Mouse (Mus musculus): ENCODE measurements around the gene Gm17324. TPM values are rescaled to one million over a fixed set of nuclear protein-coding genes. Genes with fewer than 3 reads are reported as not detected.
A peak's percentile ranks its signal among the peaks of the same experiment; 100 is the strongest.
"Not testable (repeated sequence)": the region's sequence is repeated elsewhere in the genome, so short reads cannot be mapped to it uniquely, and the experiment has no call there.

The Gm17324 gene
- 0.76 and 1.7 TPM in 2 replicates for polyA plus RNA-seq (2015; fragmentation: Nextera tagmentation; extraction: Ambion mirVana)

DNA sequence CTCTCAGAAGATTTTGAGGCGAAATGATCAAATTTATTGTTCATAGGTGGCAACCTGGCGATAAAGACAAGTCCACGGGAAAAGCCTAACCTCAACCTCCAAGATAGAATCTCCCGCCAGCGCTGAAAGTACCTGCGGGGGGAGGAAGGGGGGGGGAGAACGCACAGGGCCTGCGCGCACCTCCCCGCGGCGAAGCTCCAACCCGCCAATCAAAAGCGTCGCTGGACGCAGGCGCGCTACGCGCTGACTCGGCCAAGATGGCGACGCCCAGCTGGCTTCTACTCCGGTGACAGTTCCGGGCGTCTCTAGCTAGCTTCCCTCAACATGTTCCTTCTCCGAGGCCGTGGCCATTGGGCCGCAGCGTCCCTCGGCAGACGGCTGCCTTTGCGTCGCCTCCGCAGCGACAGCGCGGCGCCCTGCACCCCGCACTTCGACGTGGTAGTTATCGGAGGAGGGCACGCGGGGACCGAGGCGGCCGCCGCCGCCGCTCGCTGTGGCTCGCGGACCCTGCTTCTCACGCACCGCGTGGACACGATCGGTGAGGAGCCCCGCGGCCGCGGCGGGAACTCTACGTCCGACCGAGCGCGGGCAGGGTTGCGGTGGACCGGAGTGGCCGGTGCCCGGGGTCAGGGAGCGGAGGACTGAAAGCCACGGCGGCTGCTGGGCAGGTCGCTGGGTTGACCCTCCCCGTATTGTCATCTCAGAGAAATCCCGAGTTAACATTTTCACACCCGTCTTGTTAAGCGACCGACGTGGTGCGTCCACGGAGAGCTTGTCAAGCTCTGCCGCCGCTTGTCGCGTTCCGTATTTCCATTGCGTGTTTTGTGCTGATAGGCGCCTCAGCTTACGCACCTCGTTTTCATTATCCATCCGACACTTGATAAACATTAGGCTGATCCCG, at the start of gene Gm17324, which contains the start of gene Mto1:
Gene Gm17324, minus strand, starts transcription at position 814 of the 901 bp plus-strand sequence.
Gene Mto1, plus strand, starts transcription at position 236 of the 901 bp plus-strand sequence.
- Histone ChIP-seq H3K36me3 (peaks cover 15% of the 10 kb centered on the region), H3K9ac (replicated peaks) (peak within 1 kb of the TSS; percentile 81), H3K27me3 (peaks cover 32% of the 10 kb centered on the region), H3K4me3 (peak within 1 kb of the TSS; percentile 79), H3K27ac (replicated peaks) (peak within 1 kb of the TSS; percentile 92), H3K4me1 (peaks cover 15% of the 10 kb centered on the region), H3K9me3 (no peaks in the 10 kb centered on the region), H3K4me2 (replicated peaks) (peak within 1 kb of the TSS; percentile 57)
- peak; percentile 96 for ATAC-seq (replicated peaks)
- WGBS = under 1% methylated on average over 94 of the region's 96 CpGs

DNA sequence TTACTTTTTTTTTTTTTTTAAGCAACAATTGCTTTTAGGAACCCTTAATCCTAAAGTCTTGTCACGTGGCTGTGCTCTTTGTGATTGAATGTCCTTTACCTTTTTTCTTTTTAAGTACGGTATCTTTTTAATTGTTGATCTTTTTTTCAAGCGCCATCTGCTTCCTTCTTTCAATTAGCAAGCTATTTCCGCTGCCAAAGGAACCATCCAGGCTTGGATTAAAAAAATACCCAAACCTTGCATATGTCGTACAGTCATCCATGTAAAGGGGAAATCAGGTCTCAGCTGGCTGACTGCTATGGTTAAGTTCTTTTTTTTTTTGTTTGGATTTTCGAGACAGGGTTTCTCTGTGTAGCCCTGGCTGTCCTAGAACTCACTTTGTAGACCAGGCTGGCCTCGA, 44.6 kb upstream of the Gm17324 start:
- 66% methylated on average over 7 of the region's 7 CpGs for WGBS
- Histone ChIP-seq H3K9ac (replicated peaks) (no peak overlapping the region), H3K27ac (replicated peaks) (0 out of 2 replicates have a peak overlapping the region, but pooled peaks have one; percentile 23), H3K4me2 (replicated peaks) (no peak overlapping the region), H3K9me3 (no peaks in the 10 kb centered on the region), H3K36me3 (no peaks in the 10 kb centered on the region), H3K27me3 (no peaks in the 10 kb centered on the region), H3K4me3 (no peak overlapping the region), H3K4me1 (peaks cover 10% of the 10 kb centered on the region)
- ATAC-seq (replicated peaks) = no peak

DNA sequence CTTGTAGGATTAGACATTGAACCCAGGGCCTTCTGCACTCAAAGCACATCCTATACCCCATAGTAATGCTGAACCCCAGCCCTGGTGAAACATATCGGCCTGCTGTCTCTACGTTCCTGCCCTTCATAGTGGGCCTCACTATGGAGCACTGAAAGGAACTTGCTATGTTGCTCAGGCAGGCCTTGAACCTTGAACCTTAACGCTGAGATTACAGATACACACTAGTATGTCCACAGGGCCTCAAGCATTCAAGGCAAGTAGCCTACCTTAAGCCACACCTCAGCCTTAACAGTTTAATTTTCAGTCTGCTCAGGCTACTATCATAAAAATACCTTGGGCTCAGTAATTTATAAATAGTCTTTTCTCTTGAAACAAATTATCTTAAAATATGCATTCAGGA, 43.7 kb upstream of the Gm17324 start:
- Histone ChIP-seq H3K4me2 (replicated peaks) (no peak overlapping the region), H3K9me3 (no peaks in the 10 kb centered on the region), H3K27me3 (no peaks in the 10 kb centered on the region), H3K9ac (replicated peaks) (no peak overlapping the region), H3K4me1 (peaks cover 10% of the 10 kb centered on the region), H3K27ac (replicated peaks) (no peak overlapping the region), H3K4me3 (no peak overlapping the region), H3K36me3 (no peaks in the 10 kb centered on the region)
- WGBS = 91% methylated on average over 3 of the region's 3 CpGs
- no peak for ATAC-seq (replicated peaks)

DNA sequence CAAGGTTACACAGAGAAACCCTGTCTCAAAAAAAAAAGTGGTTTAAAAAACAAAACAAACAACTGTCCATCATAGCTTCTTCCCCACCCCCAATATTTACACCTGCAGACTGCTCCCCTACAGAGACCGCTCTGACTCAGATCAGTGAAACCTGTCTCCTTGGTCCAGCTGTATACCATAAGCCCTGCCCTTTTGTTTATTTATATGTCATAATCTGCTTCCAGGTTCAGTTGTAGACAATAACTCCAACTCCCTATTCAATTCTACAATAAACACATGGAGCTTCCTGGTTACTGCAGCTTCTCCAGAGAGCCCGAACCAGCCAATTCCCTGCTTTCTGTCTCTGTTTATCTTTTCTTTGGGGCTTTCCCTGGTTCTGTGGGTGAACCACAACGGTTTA, 42.6 kb upstream of the Gm17324 start:
- 89% methylated on average over 3 of the region's 3 CpGs for WGBS
- H3K9me3 ChIP-seq = no peaks in the 10 kb centered on the region

DNA sequence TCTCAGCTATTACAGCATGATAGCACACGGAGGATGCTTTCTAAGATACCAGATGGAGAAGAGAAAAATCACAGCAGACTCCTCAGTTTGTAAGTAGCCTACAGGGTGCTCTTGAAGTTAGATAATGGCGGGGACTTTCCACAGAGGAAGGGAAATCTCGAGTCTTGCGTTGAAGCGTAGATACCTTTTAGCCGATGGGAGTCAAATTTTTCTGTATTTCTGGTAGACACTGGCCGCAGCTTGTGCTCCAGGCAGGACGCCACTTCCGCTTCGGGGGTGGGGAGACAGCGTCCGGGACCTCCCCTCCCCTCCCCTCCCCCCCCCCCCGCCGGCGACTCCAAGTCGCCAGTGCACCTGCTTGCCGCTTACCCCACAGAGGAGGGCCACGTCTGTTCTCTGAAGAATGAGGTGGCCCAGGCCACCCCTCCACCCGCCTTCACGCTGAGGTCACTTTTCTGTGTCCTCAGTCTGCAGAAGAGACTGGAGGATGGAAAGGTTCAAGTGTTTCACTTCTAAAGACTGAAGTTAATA, 40.4 kb upstream of the Gm17324 start, which contains the start of gene Eef1a1:
Gene Eef1a1, minus strand, starts transcription at position 262 of the 531 bp plus-strand sequence.
- Histone ChIP-seq H3K27ac (replicated peaks) (peak within 1 kb of the TSS; percentile 29; the same call in 1 of the 2 replicates), H3K4me1 (peaks cover 13% of the 10 kb centered on the region), H3K9ac (replicated peaks) (peak within 1 kb of the TSS; percentile 32), H3K9me3 (no peaks in the 10 kb centered on the region), H3K27me3 (no peaks in the 10 kb centered on the region), H3K4me3 (peak within 1 kb of the TSS; percentile 38), H3K4me2 (replicated peaks) (peak within 1 kb of the TSS; percentile 66), H3K36me3 (no peaks in the 10 kb centered on the region)
- peak; percentile 39; the same call in 1 of the 2 replicates for ATAC-seq (replicated peaks)
- WGBS = 2% methylated on average over 15 of the region's 20 CpGs

More for the DNA sequence above, 42.6 kb upstream of the Gm17324 start:
- Histone ChIP-seq H3K27me3 (no peaks in the 10 kb centered on the region), H3K27ac (replicated peaks) (no peak overlapping the region), H3K9ac (replicated peaks) (no peak overlapping the region), H3K4me2 (replicated peaks) (no peak overlapping the region), H3K4me3 (no peak overlapping the region), H3K36me3 (no peaks in the 10 kb centered on the region), H3K4me1 (peaks cover 10% of the 10 kb centered on the region)
- no peak for ATAC-seq (replicated peaks)

DNA sequence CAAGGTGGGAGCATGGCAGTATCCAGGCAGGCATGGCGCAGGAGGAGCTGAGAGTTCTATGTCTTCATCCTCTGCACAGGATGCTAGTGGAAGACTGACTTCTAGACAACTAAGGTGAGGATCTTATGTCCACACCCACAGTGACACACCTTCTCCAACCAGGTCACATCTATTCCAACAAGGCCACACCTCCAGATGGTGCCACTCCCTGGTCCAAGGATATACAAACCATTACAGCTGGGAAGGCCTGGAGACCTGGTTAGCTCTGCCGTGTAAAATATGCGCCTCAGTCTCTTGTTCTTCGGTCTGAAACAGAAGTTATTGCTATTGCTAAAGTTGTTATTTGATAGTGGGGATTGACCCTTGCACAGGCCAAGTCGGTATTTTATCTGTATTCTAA, 39.4 kb upstream of the Gm17324 start:
- not testable (repeated sequence) for H3K9ac ChIP-seq (replicated peaks); ATAC-seq (replicated peaks); H3K27me3 ChIP-seq; H3K4me3 ChIP-seq; H3K9me3 ChIP-seq; H3K36me3 ChIP-seq; H3K27ac ChIP-seq (replicated peaks); H3K4me2 ChIP-seq (replicated peaks)
- peaks cover 15% of the 10 kb centered on the region for H3K4me1 ChIP-seq
- WGBS = 97% methylated on average over 5 of the region's 5 CpGs

DNA sequence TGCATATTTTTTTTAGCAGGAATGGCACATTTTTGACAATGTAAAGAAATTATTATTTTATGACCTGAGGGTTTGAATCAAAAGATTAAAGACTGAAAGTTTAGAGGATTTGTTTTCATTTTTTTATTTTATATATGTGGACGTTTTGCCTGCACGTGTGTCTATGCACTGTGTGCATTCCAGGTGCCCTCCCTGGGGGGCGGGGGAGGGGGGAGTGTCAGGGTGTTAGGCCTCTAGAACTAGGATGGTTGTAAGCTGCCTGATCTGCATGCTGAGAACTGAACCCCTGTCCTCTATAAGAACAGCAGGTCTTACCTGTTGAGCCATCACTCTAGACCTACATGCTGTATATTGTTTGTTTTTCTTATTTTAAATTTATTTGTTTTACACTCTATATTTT, 36.1 kb upstream of the Gm17324 start:
- WGBS = 76% methylated on average over 3 of the region's 3 CpGs

DNA sequence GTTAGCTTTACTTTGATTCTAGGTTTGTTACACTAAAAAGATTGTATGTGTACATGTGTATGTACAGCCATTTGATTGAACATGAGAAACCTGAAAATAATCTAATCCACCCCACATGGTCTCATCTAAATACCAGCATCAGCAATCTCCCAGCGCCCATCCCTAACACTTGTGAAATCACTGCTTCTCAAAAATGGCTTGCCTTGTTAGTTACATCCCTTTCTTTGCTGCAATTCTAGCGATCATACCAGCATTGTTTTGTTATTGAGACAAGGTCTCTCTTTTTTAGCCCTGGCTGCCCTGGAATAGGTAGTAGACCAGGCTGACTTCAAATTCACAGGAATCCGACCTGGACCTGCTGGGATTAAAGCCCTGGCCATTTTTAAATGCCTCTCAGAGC, 33.8 kb upstream of the Gm17324 start:
- no peaks in the 10 kb centered on the region for H3K9me3 ChIP-seq
- H3K4me2 ChIP-seq (replicated peaks) = peak overlapping the region; percentile 54
- peak overlapping the region; percentile 99 for H3K27ac ChIP-seq (replicated peaks)
- peak overlapping the region; percentile 59 for H3K4me3 ChIP-seq
- H3K4me1 ChIP-seq = peaks cover 36% of the 10 kb centered on the region
- H3K36me3 ChIP-seq = peaks cover 21% of the 10 kb centered on the region
- 6% methylated on average over 3 of the region's 3 CpGs for WGBS
- peak overlapping the region; percentile 82 for H3K9ac ChIP-seq (replicated peaks)
- no peak for ATAC-seq (replicated peaks)
- H3K27me3 ChIP-seq = no peaks in the 10 kb centered on the region

More for the DNA sequence above, 36.1 kb upstream of the Gm17324 start:
- Histone ChIP-seq H3K4me2 (replicated peaks) (no peak overlapping the region), H3K9me3 (no peaks in the 10 kb centered on the region), H3K36me3 (peaks cover 3% of the 10 kb centered on the region; the same call in 1 of the 2 replicates), H3K4me3 (no peak overlapping the region), H3K27ac (replicated peaks) (no peak overlapping the region), H3K9ac (replicated peaks) (no peak overlapping the region), H3K27me3 (no peaks in the 10 kb centered on the region), H3K4me1 (peaks cover 27% of the 10 kb centered on the region)
- no peak for ATAC-seq (replicated peaks)

DNA sequence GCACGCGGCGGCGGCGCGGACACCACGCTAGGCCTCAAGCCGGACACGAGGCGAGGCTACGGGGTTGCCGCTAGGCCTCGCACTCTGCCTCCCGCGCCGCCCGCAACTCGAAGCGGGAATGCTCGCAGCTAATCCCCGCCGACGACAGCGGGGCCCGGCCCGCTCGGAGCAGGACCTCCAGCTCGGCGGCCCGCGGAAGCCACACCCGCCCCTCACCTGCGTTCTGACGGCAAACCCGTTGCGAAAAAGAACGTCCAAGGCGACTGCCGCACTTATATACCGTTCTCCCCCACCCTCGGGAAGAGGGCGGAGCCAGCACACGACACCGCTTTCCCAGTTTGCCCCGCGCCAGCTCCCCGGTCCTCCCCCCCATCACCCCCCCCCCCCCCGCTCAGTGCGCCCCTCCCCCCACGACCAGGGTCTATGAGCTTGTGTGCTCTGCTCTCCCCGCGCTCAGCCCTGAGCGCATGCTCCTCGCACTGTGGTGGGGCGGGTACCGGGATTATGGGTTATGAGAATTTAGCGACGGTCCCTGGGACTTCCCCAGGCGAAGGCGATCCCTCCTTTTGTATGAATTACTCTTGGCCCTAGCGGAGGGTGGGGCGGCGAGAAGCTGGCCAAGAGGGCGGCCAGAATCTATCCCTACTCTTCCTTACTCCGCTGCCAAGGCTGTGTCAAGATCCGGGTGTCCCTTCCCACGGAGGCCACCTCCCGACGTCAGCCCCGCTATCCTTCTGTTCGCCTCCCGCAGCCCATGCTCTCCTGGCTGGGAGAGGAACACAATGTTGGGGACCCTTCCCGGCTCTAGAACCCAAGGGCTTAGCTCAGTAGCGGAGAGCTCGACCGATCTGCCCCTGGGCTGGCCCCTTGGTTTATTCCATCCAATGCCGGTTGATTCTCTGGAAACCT, 33.1 kb upstream of the Gm17324 start:
- Histone ChIP-seq H3K9ac (replicated peaks) (peak overlapping the region; percentile 93), H3K4me2 (replicated peaks) (peak overlapping the region; percentile 68), H3K27ac (replicated peaks) (peak overlapping the region; percentile 99), H3K4me3 (peak overlapping the region; percentile 95), H3K36me3 (peaks cover 28% of the 10 kb centered on the region), H3K27me3 (no peaks in the 10 kb centered on the region), H3K4me1 (peaks cover 42% of the 10 kb centered on the region), H3K9me3 (no peaks in the 10 kb centered on the region)
- peak; percentile 99 for ATAC-seq (replicated peaks)
- WGBS = under 1% methylated on average over 76 of the region's 77 CpGs

DNA sequence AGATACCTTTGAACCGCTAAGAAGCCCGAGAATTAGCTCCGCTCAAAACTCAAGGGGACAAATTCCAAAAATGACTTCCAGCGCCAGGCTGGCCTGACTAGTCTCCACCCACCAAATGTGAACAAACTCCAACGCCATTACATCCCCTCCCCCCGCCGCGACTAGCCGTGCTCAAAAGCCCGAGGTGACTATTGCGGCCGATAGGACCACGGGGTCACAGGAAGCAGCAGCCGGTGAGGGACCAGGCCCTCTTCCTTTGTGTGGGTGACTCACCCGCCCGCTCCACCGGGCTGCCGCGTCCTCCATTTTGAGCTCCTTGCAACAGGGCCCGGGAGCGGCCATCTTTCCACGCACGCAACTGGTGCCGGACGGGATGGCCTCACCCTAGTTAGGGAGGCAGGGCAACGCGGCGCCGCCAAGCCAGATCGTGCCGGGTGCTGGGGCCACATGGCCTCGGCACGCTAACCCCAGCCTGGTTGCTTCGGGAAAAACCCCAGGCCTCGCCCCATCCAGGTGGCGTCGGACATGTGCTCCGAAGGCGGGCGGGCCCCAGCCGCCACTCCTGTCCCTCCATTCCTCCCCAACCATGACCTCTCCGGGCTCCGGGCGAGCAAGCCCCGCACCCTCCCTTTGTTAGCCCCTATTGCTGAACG, 32.2 kb upstream of the Gm17324 start:
- Histone ChIP-seq H3K4me2 (replicated peaks) (peak overlapping the region; percentile 68), H3K9me3 (no peaks in the 10 kb centered on the region), H3K36me3 (peaks cover 33% of the 10 kb centered on the region), H3K9ac (replicated peaks) (peak overlapping the region; percentile 93), H3K27ac (replicated peaks) (peak overlapping the region; percentile 96), H3K4me1 (peaks cover 42% of the 10 kb centered on the region), H3K4me3 (peak overlapping the region; percentile 95), H3K27me3 (no peaks in the 10 kb centered on the region)
- peak; percentile 18 for ATAC-seq (replicated peaks)
- WGBS = under 1% methylated on average over 46 of the region's 46 CpGs

DNA sequence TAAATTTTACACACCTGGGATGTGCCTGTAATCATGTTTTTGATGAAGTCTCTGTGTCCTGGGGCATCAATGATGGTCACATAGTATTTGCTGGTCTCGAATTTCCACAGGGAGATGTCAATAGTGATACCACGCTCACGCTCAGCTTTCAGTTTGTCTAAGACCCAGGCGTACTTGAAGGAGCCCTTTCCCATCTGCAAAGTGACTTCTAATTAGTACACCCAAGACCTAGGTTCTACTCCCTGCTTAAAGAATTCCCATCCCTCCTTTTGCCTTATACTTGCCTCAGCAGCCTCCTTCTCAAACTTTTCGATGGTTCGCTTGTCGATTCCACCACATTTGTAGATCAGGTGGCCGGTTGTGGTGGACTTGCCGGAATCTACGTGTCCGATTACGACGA, 31.6 kb upstream of the Gm17324 start:
- ATAC-seq (replicated peaks); H3K27me3 ChIP-seq; H3K9me3 ChIP-seq: not testable (repeated sequence)
- Histone ChIP-seq H3K9ac (replicated peaks) (peak overlapping the region; percentile 93), H3K4me2 (replicated peaks) (peak overlapping the region; percentile 68), H3K4me3 (peak overlapping the region; percentile 95), H3K36me3 (peaks cover 35% of the 10 kb centered on the region), H3K27ac (replicated peaks) (peak overlapping the region; percentile 96), H3K4me1 (peaks cover 42% of the 10 kb centered on the region)
- under 1% methylated on average over 13 of the region's 13 CpGs for WGBS

All from forebrain, embryonic 15.5 days (tissue).